Mouse (Mus musculus) testis, adult 2 months (tissue): ENCODE data around the gene Fam228a.
"Not testable (repeated sequence)": the region's sequence is repeated elsewhere in the genome, so short reads cannot be mapped to it uniquely, and the experiment has no call there.

ENCODE experiments used
- CTCF ChIP-seq: fragments of 200-500 bp; IDR thresholded peaks from 2 replicates; pipeline ENCODE4 v1.5.1; 2012; ENCODE audit warnings: low read depth, mild to moderate bottlenecking, inconsistent platforms, low read length, moderate library complexity; ENCODE audit not compliant: control insufficient read depth, insufficient read depth, insufficient replicate concordance
- POLR2A ChIP-seq: fragments of 200-500 bp; IDR thresholded peaks from 2 replicates; pipeline ENCODE4 v1.6.1; 2012; ENCODE audit warnings: low read depth, mild to moderate bottlenecking, inconsistent platforms, low read length, moderate library complexity; ENCODE audit not compliant: control insufficient read depth

GRCm38 (mm10) chr12:4781725-4782404 is 43.6 kb upstream of the Fam228a start:
- TF ChIP-seq CTCF, POLR2A: not testable (repeated sequence)
